Mouse (Mus musculus): ENCODE results near the gene Smug1.
A peak's percentile ranks its signal among the peaks of the same experiment; 100 is the strongest.

Gene Smug1

DNA sequence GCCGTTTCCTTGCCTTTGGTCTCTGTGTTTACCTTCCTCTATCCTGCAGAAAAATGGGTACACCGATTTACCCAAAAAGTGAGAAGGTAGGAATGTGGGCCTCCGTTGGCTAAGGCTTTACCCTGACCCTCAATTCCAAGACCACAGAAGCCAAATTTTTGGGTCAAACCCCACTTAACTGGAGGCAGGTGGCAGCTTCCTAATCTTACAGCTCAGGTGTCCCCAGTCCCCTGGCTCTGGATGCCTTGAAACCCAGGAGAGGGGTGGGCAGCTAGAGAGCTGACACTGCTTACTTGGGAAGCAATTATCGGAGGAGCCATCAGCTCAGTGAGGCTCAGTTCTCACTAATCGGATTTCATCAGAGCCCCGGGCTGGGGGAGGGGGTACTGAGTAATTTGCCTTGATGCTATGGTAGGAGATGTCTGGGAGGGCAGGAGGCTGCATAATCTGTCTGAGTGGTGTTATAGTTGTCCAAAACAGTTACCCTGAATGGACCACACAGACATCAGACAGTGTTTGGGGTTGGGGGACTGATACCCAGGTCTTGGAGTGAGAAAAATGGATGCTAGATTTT, at the start of gene Smug1:
Smug1 (minus strand) TSS at position 51 of the 574 bp plus-strand sequence.
- DNase-seq (ENCODE audit: low spot score): no peak

- no peak for DNase-seq (ENCODE audit: low spot score)
These were observed 49.2 kb upstream of the Smug1 start for GRCm38 (mm10) chr15:103216052-103216451.

- peak; percentile 84 for DNase-seq (ENCODE audit: low spot score)
These were observed 48.3 kb upstream of the Smug1 start for GRCm38 (mm10) chr15:103214971-103215907.

GRCm38 (mm10) chr15:103214149-103214548, 47.3 kb upstream of the Smug1 start:
- DNase-seq (ENCODE audit: low spot score): no peak

- no peak for DNase-seq (ENCODE audit: low spot score)
These were observed 38.3 kb upstream of the Smug1 start for GRCm38 (mm10) chr15:103205156-103205555.

GRCm38 (mm10) chr15:103202088-103202793, 35.3 kb upstream of the Smug1 start:
- no peak for DNase-seq (ENCODE audit: low spot score)

- DNase-seq (ENCODE audit: low spot score): no peak
These were observed 30.9 kb upstream of the Smug1 start for GRCm38 (mm10) chr15:103197785-103198184.

GRCm38 (mm10) chr15:103196835-103197234, 29.9 kb upstream of the Smug1 start:
- DNase-seq (ENCODE audit: low spot score): no peak

GRCm38 (mm10) chr15:103193606-103194005, 26.7 kb upstream of the Smug1 start:
- DNase-seq (ENCODE audit: low spot score): no peak

DNA sequence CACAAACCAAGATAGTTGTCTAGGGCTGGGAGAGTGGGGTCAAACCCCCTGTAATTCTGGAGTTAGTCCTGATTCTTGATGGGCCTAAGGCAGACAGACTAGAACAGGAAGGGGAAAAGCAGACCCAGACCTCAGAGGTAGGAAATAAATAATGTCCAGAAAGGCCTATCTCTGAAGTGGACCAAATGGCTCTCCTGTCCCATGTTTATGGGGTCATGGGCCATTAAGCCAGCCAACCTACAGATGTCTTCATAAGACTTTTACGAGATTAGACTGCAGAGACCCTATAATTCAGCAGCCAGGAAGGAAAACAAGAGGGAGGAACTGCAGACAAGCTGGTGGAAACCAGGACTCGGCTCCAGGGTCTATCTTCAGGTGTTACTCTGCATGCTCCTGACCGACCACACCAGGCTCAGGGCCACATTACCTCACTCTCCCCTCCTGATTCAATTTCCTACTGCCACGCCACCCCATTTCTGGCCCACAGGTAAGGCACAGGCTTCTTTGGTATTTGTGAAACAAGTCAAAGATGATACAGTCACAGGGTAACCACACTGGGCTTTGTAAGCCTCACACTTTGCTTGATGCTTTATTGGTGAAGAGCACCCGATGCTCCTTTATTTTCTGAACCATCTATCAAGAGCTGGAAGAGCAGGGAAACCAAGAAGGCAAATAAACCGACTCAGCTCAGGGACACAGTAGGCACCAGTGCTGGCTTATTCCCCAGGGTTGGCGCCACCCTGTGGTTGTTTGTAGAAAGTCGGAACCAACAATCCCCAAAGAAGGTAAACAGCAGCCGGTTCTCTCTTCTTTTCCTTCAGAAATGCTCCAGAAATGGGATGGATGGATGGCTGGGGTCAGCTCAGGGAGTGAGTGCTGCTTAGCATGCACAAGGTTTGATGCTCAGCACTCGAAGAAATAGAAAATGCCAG, 23.9 kb upstream of the Smug1 start:
- DNase-seq (ENCODE audit: low spot score): no peak

DNA sequence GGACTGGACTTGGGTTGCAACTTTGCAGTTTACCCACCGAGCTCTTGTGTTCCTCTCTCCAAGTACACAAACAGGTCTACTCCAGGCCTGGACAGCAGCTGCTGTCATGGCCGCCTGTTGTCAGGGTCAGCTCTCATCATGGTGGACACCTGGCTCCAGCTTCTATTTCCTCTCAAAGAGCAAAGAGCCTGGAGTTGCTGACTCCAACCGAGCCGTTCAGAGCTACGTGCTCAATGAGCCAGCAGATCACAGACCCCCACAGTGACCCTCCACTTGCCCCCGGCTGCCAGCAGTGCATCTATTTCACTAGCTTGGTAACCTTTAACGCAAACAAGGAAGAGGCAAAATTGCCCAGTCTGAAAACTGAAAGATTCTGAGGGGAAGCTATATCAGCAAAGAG, 23.2 kb upstream of the Smug1 start:
- DNase-seq (ENCODE audit: low spot score): no peak

GRCm38 (mm10) chr15:103187803-103188202, 20.9 kb upstream of the Smug1 start:
- no peak for DNase-seq (ENCODE audit: low spot score)

DNA sequence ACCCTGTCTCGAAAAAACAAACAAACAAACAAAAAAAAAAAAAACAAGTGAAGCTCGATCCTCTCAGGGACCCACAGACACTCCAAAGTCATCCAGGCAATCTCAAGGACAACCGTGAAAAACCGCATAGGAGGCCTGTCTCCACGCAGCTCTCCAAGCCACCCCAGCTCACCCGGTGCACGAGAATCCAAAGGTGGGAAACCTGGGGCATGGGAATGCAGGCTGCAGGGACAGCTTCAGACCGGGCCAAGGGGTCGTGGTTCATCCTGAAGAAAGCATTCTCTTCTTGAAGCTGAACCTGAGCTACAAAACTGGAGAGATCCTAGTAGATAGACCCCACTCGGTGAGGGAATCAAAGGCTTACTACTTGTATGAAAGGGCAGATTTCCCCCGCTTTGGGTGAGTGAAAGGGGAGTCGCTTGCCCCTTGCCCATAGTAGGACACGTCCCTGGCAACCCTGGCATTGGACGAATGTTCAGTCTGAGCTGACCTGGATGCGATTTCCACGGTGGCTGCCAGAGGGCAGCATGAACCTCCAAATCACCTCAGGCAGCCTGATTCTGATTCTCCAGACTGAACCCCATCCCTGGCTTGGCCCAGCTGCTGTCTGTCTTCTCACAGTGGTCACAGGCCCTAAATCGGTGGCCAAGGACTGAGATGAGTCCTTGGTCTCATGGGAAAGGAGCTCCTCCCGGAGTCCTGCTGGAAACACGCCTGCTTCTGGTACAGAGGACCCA, 18.7 kb upstream of the Smug1 start:
- DNase-seq (ENCODE audit: low spot score): no peak

- no peak for DNase-seq (ENCODE audit: low spot score)
These were observed 17.0 kb upstream of the Smug1 start for GRCm38 (mm10) chr15:103183651-103184610.

- no peak for DNase-seq (ENCODE audit: low spot score)
These were observed 16.2 kb upstream of the Smug1 start for GRCm38 (mm10) chr15:103183135-103183534.

- peak; percentile 48 for DNase-seq (ENCODE audit: low spot score)
These were observed 15.4 kb upstream of the Smug1 start for GRCm38 (mm10) chr15:103182166-103182790.

DNA sequence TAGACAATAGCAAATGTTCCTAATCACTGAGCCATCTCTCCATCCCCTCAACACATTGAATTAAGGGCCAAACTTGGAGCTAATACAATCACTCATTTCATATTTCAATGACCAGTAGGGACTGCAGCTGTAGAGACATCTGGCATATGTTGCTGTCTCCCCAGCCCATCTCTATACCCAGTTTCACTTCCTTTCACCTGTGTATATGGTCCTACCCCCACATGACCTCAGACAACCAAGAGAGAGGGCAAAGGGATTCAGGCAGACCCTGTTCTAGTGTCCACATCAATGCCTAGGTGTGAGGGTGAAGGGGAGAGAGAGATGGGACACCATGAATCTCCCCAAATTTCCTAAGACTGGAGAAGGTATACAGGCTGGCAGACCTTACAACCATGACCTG, 13.5 kb upstream of the Smug1 start:
- no peak for DNase-seq (ENCODE audit: low spot score)

- DNase-seq (ENCODE audit: low spot score): no peak
These were observed 11.9 kb upstream of the Smug1 start for GRCm38 (mm10) chr15:103178767-103179166.

GRCm38 (mm10) chr15:103178137-103178536, 11.2 kb upstream of the Smug1 start:
- DNase-seq (ENCODE audit: low spot score): no peak

Data from left cerebral cortex, adult 11 months (tissue).